Mouse (Mus musculus) intestine, postnatal 0 days (tissue): ENCODE results near the gene Zkscan16. TPM values are rescaled to one million over a fixed set of nuclear protein-coding genes. Genes with fewer than 3 reads are reported as not detected.

Experiments used
- ATAC-seq: fragments of 200-750 bp; cut with Nextera tagmentation; 2 replicates; pipeline ENCODE4 v1.8.0; 2017; ENCODE audit warnings: mild to moderate bottlenecking, moderate TSS enrichment, moderate library complexity
- H3K27ac ChIP-seq: fragments of 300-500 bp; sonication (generic); 2 replicates; pipeline ENCODE4 v1.5.1; 2014; ENCODE audit warnings: mild to moderate bottlenecking, low read depth, low read length, moderate library complexity
- H3K27me3 ChIP-seq: fragments of 300-500 bp; sonication (generic); replicated peaks from 2 replicates; pipeline ENCODE4 v1.6.1; 2014; ENCODE audit warnings: low read length, mixed read lengths; ENCODE audit not compliant: control insufficient read depth, insufficient read depth
- H3K36me3 ChIP-seq: fragments of 300-500 bp; sonication (generic); 2 replicates; pipeline ENCODE4 v1.6.1; 2014; ENCODE audit warnings: mild to moderate bottlenecking, moderate library complexity; ENCODE audit not compliant: control insufficient read depth, insufficient read depth
- H3K4me1 ChIP-seq: fragments of 300-500 bp; sonication (generic); replicated peaks from 2 replicates; pipeline ENCODE4 v1.6.1; 2014; ENCODE audit warnings: antibody characterized with exemption, low read length, mixed read lengths; ENCODE audit not compliant: control insufficient read depth, insufficient read depth
- H3K4me2 ChIP-seq: fragments of 300-500 bp; sonication (generic); replicated peaks from 2 replicates; pipeline ENCODE4 v1.6.1; 2014; ENCODE audit warnings: low read depth, mild to moderate bottlenecking, moderate library complexity
- H3K4me3 ChIP-seq: fragments of 300-500 bp; sonication (generic); 2 replicates; pipeline ENCODE4 v1.5.1; 2014; ENCODE audit warnings: low read depth, low read length
- H3K9ac ChIP-seq: fragments of 300-500 bp; sonication (generic); 2 replicates; pipeline ENCODE4 v1.6.1; 2014; ENCODE audit warnings: mild to moderate bottlenecking, low read depth, low read length
- H3K9me3 ChIP-seq: fragments of 300-500 bp; sonication (generic); 2 replicates; pipeline ENCODE4 v1.6.1; 2016; ENCODE audit warnings: mixed run types; ENCODE audit not compliant: control insufficient read depth
- CTCF ChIP-seq: sonication (generic); IDR thresholded peaks from 2 replicates; pipeline ENCODE4 v1.5.1; 2016; ENCODE audit warnings: low read depth, mild to moderate bottlenecking, control low read depth, antibody characterized with exemption, moderate library complexity
- WGBS: fragments of 180-500 bp; shearing (Covaris S2); extraction: QIAGEN DNeasy Blood & Tissue Kit; methylation state at CpG from one replicate; pipeline ENCODE4 v1.1.7; 2014; 5-methylcytosine and 5-hydroxymethylcytosine counted together
- polyA plus RNA-seq: library from polyadenylated mRNA; unstranded; fragments of >200 nt; fragmentation: Nextera tagmentation; extraction: Ambion mirVana; gene quantifications from 2 replicates; pipeline ENCODE4 v1.2.1, GENCODE M21; 2015

Gene Zkscan16
- polyA plus RNA-seq, 1 experiment from 2014 or later = 0.04 TPM

DNA sequence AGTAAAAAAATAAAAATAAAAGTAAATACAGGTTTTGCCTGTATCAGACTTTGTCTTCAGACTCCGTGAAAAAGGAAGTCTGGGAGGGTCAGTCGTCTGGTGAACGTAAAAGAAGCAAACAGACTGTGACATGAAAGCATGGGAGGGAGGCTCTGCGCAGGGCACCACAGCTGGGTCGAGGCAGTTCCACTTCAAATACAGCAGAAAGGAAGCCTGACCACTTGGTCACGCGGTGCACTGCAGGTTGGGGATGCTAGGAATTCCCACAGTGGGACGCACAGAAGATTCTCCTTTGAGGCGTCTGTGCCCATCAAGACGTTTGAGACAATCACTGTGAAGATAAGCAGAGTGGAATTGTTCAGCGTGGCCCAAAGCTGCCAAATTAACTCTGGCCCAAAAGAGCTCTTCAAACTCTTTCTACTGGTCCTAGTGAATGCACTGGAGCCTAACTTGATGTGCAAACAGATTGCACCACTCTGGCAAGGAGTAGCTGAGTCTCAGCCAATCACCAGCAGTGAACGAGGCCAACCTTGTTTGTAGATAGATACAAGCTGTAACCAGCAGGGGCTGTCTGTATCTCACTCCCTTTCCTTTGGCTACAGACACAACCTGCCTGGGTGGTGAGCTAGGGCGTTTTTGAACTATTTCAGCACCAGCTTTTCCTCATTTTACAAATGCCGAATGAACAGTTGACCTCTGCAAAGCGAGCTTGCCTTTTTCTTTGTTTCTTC is 8.5 kb upstream of the Zkscan16 start:
- no peak overlapping the region for H3K4me2 ChIP-seq
- peak; percentile 68 for TF ChIP-seq CTCF

DNA sequence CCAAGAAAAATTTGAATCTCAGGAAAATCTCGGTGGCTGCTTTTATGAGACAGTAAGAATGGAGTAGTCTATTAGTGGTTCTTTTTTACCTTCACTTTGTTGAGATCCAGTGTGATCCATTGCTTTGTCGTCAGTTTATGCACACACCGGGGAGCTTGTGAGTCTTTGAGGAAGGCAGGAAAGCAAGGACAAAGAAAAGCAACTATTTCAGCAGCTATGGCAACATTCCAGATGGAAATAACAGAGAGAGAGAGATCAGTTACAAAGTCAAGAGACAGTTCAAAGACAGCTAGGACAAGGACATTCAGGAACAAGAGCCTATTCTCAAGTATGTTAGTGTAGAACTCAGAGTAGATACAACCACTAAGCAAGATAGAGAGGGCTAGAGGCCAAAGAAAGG is 7.6 kb upstream of the Zkscan16 start:
- H3K27me3 ChIP-seq = no peaks in the 10 kb centered on the region
- no peak for TF ChIP-seq CTCF
- H3K27ac ChIP-seq = no peak overlapping the region
- no peaks in the 10 kb centered on the region for H3K9me3 ChIP-seq
- H3K9ac ChIP-seq = no peak overlapping the region
- H3K4me1 ChIP-seq = no peaks in the 10 kb centered on the region
- 68% methylated on average over 3 of the region's 3 CpGs for WGBS
- H3K4me3 ChIP-seq = no peak overlapping the region
- H3K4me2 ChIP-seq = no peak overlapping the region
- ATAC-seq = no peak
- H3K36me3 ChIP-seq = no peaks in the 10 kb centered on the region

More for the DNA sequence above, 8.5 kb upstream of the Zkscan16 start:
- Histone ChIP-seq H3K9me3 (no peaks in the 10 kb centered on the region), H3K27me3 (no peaks in the 10 kb centered on the region), H3K27ac (no peak overlapping the region), H3K36me3 (no peaks in the 10 kb centered on the region), H3K9ac (no peak overlapping the region), H3K4me1 (no peaks in the 10 kb centered on the region), H3K4me3 (no peak overlapping the region)
- 26% methylated on average over 15 of the region's 15 CpGs for WGBS
- peak; percentile 56; the same call in 1 of the 2 replicates for ATAC-seq

DNA sequence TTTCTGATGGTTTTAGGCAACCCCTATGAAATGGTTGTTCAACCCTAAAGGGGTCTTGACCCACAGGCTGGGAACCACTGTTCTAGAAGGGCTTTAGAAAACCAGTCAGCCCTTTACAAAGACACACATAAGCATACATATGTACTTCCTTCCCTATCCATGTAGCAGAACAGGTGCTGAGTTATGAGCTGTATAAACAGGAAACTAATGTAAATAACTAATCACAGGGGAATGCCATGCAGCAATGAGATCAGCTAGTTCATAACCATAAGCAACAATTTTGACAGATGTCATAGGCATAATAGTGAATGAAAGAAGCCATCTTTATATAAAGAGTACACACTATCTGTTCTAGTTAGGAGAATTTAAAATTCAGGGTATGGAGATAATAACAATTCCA is 1.8 kb upstream of the Zkscan16 start:
- TF ChIP-seq CTCF = no peak
- Histone ChIP-seq H3K4me2 (no peak overlapping the region), H3K27ac (no peak overlapping the region), H3K36me3 (no peaks in the 10 kb centered on the region), H3K27me3 (peaks cover 3% of the 10 kb centered on the region; the same call in 1 of the 2 replicates), H3K4me3 (no peak overlapping the region), H3K4me1 (no peaks in the 10 kb centered on the region), H3K9me3 (no peaks in the 10 kb centered on the region), H3K9ac (no peak overlapping the region)
- ATAC-seq = no peak

DNA sequence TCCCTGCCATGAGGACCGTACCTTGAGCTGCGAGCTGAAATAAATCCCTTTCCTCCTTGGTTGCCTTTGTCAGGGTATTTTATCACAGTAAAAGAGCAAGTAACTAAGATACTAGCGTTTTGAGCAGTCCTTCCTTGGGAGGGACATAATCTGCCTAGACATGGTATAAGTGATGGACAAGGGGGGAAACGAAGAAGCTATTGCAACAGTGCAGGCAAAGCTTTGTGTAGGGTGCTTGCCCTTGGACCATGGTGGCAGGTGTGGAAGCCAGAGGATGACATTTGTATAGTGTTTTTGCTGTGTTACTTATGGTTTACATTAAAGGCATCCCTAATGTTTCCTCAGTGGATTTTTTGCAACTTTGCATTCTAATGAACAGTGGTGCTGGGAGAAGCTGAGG is 486 bp upstream of the Zkscan16 start:
- no peak overlapping the region for H3K27ac ChIP-seq
- WGBS = 79% methylated on average over 4 of the region's 4 CpGs
- no peaks in the 10 kb centered on the region for H3K9me3 ChIP-seq
- peak overlapping the region; percentile 91 for H3K4me2 ChIP-seq
- no peak for ATAC-seq
- no peaks in the 10 kb centered on the region for H3K4me1 ChIP-seq
- H3K27me3 ChIP-seq = peaks cover 3% of the 10 kb centered on the region; the same call in 1 of the 2 replicates
- no peak for TF ChIP-seq CTCF
- 0 out of 2 replicates have a peak overlapping the region, but pooled peaks have one; percentile 18 for H3K9ac ChIP-seq
- peak overlapping the region; percentile 63 for H3K4me3 ChIP-seq
- no peaks in the 10 kb centered on the region for H3K36me3 ChIP-seq

DNA sequence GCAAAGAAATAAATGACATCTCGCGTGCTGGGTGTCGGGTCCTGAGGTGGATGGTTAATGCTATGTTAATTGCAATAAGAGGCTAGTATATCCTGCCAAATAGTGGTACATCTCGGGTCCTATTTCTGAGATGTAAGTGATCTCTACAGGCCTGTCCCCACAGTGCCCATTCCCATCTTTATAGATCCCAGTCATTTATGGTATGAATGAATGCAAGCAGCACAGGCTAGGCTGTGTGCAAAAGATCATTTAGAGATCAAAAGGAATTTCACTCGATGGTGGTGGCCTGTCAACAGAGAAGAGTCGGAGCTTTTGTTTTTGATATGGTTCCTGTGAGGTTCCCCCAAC is 752 bp downstream of the Zkscan16 start:
- H3K4me1 ChIP-seq = no peaks in the 10 kb centered on the region
- peak overlapping the region; percentile 91 for H3K4me2 ChIP-seq
- H3K27ac ChIP-seq = no peak overlapping the region
- H3K4me3 ChIP-seq = peak overlapping the region; percentile 63
- TF ChIP-seq CTCF = no peak
- H3K27me3 ChIP-seq = peaks cover 3% of the 10 kb centered on the region; the same call in 1 of the 2 replicates
- ATAC-seq = no peak
- no peak overlapping the region for H3K9ac ChIP-seq
- no peaks in the 10 kb centered on the region for H3K9me3 ChIP-seq
- H3K36me3 ChIP-seq = no peaks in the 10 kb centered on the region
- WGBS = 18% methylated on average over 6 of the region's 6 CpGs

DNA sequence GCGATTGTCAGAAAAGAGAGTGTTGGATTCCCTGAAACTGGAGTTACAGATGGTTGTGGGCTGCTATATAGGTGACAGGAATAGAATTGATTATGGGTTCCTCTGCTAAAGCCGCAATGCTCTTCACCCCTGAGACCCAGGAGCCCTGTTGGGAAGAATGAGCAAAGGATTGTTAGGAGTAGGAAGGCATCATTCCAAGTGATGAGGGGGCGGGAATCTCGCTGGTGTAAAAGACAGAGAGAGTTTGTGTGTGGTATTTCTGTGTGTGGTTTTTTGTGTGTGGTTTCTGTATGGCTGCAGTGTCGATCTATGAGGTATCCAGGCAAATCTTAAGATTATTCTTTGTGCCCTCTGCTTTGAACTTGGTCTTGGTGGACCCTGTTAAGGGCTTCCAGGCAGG is 1.3 kb downstream of the Zkscan16 start:
- ATAC-seq = no peak
- 60% methylated on average over 5 of the region's 5 CpGs for WGBS
- no peak overlapping the region for H3K9ac ChIP-seq
- no peak overlapping the region for H3K27ac ChIP-seq
- H3K27me3 ChIP-seq = peaks cover 3% of the 10 kb centered on the region; the same call in 1 of the 2 replicates
- no peak overlapping the region for H3K4me2 ChIP-seq
- H3K36me3 ChIP-seq = no peaks in the 10 kb centered on the region
- H3K4me3 ChIP-seq = no peak overlapping the region
- no peak for TF ChIP-seq CTCF
- H3K4me1 ChIP-seq = no peaks in the 10 kb centered on the region
- no peaks in the 10 kb centered on the region for H3K9me3 ChIP-seq
